Mouse (Mus musculus) ES-E14 (cell line): ENCODE measurements around the gene Tex19.2.

Source experiments
- CHD2 ChIP-seq: IDR thresholded peaks from 2 replicates; pipeline ENCODE4 v1.6.1; 2014; ENCODE audit warnings: mild to moderate bottlenecking, low read depth, low read length, inconsistent platforms
- HCFC1 ChIP-seq: IDR thresholded peaks from 2 replicates; pipeline ENCODE4 v1.6.1; 2012; ENCODE audit warnings: low read length, inconsistent platforms, borderline replicate concordance; ENCODE audit not compliant: insufficient read depth
- MAFK ChIP-seq: IDR thresholded peaks from 2 replicates; pipeline ENCODE4 v1.6.1; 2014; ENCODE audit warnings: mild to moderate bottlenecking, low read depth, low read length, inconsistent platforms; ENCODE audit not compliant: insufficient read depth
- ZC3H11A ChIP-seq: IDR thresholded peaks from 2 replicates; pipeline ENCODE4 v1.6.1; 2012; ENCODE audit warnings: low read depth, mild to moderate bottlenecking, inconsistent platforms, low read length, borderline replicate concordance

- TF ChIP-seq MAFK: no peak
- TF ChIP-seq CHD2: no peak
- no peak for TF ChIP-seq ZC3H11A
- no peak for TF ChIP-seq HCFC1
These were observed 19.2 kb upstream of the Tex19.2 start for GRCm38 (mm10) chr11:121137682-121138081.
